In the genomic region with DNA sequence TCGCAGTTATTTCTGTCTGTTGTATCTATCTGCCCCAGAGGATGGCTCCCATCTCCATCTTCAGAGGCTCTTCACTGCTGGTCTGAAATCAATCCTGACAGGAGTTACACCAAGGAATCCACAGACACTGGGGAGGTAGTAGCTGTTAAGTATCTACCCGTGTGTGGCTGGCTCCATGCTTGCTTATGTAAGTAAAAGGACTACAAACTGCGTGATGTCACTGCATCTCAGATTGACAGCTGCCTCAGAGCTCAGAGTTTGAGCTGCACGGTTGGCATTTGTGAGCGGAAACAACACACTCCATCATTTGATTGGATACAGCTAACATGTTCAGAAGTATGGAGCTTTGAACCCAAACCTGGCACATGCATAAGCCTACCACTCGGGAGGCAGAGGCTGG, we compare ENCODE assay signal across 23 mouse cellular contexts.
"Had no signal": no experiment of that assay in that cellular context is flagged by ENCODE, and none has a peak within 500 bp of the region (broad histone marks: within the 10 kb centered on the region; RNA-seq: fewer than 3 reads in every experiment).

No protein-coding gene starts in this region.

- H3K9ac ChIP-seq: forebrain, postnatal 0 days; heart, embryonic 13.5 days; heart, embryonic 15.5 days; hindbrain, embryonic 13.5 days; hindbrain, embryonic 15.5 days; kidney, embryonic 15.5 days; limb, embryonic 13.5 days; limb, embryonic 15.5 days; liver, embryonic 12.5 days had no signal

- DNase-seq: forebrain, postnatal 0 days; gastrocnemius, postnatal 14 days; gastrocnemius, postnatal 36 days; heart, adult 18-20 months; heart, postnatal 14 days; heart, postnatal 36 days; kidney, adult 11 months; kidney, adult 2 months; kidney, adult 9 months; kidney, postnatal 14 days; kidney, postnatal 36 days; layer of hippocampus, postnatal 36 days; left cerebral cortex, postnatal 4 days had no signal

- H3K36me3 ChIP-seq: heart, embryonic 13.5 days; heart, embryonic 15.5 days; hindbrain, embryonic 13.5 days; hindbrain, embryonic 15.5 days; kidney, embryonic 15.5 days; limb, embryonic 13.5 days; limb, embryonic 15.5 days; liver, embryonic 12.5 days had no signal

- H3K4me1 ChIP-seq: hindbrain, embryonic 15.5 days; kidney, embryonic 15.5 days; limb, embryonic 13.5 days; limb, embryonic 15.5 days had no signal

- H3K27ac ChIP-seq: heart, embryonic 13.5 days; heart, embryonic 15.5 days; hindbrain, embryonic 13.5 days; hindbrain, embryonic 15.5 days; hindbrain, postnatal 0 days; kidney, embryonic 15.5 days; kidney, postnatal 0 days; limb, embryonic 13.5 days; limb, embryonic 15.5 days; liver, embryonic 12.5 days had no signal

- H3K4me3 ChIP-seq: heart, embryonic 13.5 days; heart, embryonic 15.5 days; hindbrain, embryonic 13.5 days; hindbrain, embryonic 15.5 days; kidney, embryonic 15.5 days; limb, embryonic 13.5 days; limb, embryonic 15.5 days; liver, embryonic 12.5 days had no signal

- H3K27me3 ChIP-seq: heart, embryonic 13.5 days; heart, embryonic 15.5 days; hindbrain, embryonic 13.5 days; hindbrain, embryonic 15.5 days; kidney, embryonic 15.5 days; limb, embryonic 13.5 days; limb, embryonic 15.5 days; liver, embryonic 12.5 days had no signal
